Mouse (Mus musculus) intestine, embryonic 16.5 days (tissue): ENCODE measurements at regions not wholly inside any gene's neighbourhood (a gene's known extent, or its start where the extent isn't known, plus 50 kb on each side); places are given as distances from the start of the nearest gene placed in this dataset.

Source experiments
- ATAC-seq: fragments of 200-750 bp; cut with Nextera tagmentation; 2 replicates; pipeline ENCODE4 v1.8.0; 2017; ENCODE audit warnings: moderate TSS enrichment, moderate library complexity
- H3K27ac ChIP-seq: fragments of 300-500 bp; sonication (generic); 2 replicates; pipeline ENCODE4 v1.5.1; 2014; ENCODE audit warnings: mild to moderate bottlenecking, low read length
- H3K27me3 ChIP-seq: fragments of 300-500 bp; sonication (generic); replicated peaks from 2 replicates; pipeline ENCODE4 v1.6.1; 2014; ENCODE audit warnings: low read length, control low read depth, mixed read lengths; ENCODE audit not compliant: control insufficient read depth, insufficient read depth
- H3K36me3 ChIP-seq: fragments of 300-500 bp; sonication (generic); 2 replicates; pipeline ENCODE4 v1.6.1; 2014; ENCODE audit warnings: low read length, control low read depth; ENCODE audit not compliant: control insufficient read depth, insufficient read depth
- H3K4me1 ChIP-seq: fragments of 300-500 bp; sonication (generic); 2 replicates; pipeline ENCODE4 v1.6.1; 2014; ENCODE audit warnings: low read length, control low read depth, mixed read lengths; ENCODE audit not compliant: control insufficient read depth, insufficient read depth
- H3K4me2 ChIP-seq: fragments of 300-500 bp; sonication (generic); 2 replicates; pipeline ENCODE4 v1.6.1; 2014; ENCODE audit warnings: low read depth, low read length, control low read depth
- H3K4me3 ChIP-seq: fragments of 300-500 bp; sonication (generic); 2 replicates; pipeline ENCODE4 v1.5.1; 2014; ENCODE audit warnings: mild to moderate bottlenecking, low read length
- H3K9ac ChIP-seq: fragments of 300-500 bp; sonication (generic); 2 replicates; pipeline ENCODE4 v1.6.1; 2014; ENCODE audit warnings: low read depth, low read length
- H3K9me3 ChIP-seq: fragments of 300-500 bp; sonication (generic); 2 replicates; pipeline ENCODE4 v1.6.1; 2016; ENCODE audit warnings: low read length, control low read depth; ENCODE audit not compliant: control insufficient read depth
- WGBS: fragments of 180-500 bp; shearing (Covaris S2); extraction: QIAGEN DNeasy Blood & Tissue Kit; methylation state at CpG from one replicate; pipeline ENCODE4 v1.1.7; 2014; 5-methylcytosine and 5-hydroxymethylcytosine counted together

- Histone ChIP-seq H3K4me2 (no peak overlapping the region), H3K4me1 (no peaks in the 10 kb centered on the region), H3K27me3 (no peaks in the 10 kb centered on the region), H3K36me3 (no peaks in the 10 kb centered on the region), H3K27ac (no peak overlapping the region), H3K4me3 (no peak overlapping the region), H3K9me3 (no peaks in the 10 kb centered on the region), H3K9ac (no peak overlapping the region)
- ATAC-seq: no peak
- 71% methylated on average over 2 of the region's 2 CpGs for WGBS
Measured at GRCm38 (mm10) chr9:112793537-112793936, 557.8 kb upstream of the Arpp21 start.

DNA sequence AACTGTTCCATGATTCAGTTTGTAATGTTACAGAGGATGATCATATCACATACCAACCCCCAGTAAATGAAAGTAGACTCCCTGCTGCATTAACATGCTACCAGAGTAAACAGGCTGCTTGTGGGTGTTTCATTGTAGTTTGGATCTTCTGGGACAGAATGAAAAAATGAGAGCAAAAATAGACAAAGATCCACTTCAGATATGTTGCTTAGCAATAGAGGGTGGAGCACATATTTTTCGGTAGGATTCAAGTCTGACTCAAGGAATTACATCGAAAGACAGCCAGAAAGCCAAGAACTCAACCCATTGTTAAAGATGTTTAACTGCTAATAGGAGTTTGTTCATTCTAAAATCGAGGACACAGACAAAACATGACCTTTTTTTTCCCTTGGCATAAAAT lies 536.2 kb upstream of the Arpp21 start:
- Histone ChIP-seq H3K27me3 (no peaks in the 10 kb centered on the region), H3K4me3 (no peak overlapping the region), H3K9ac (no peak overlapping the region), H3K4me1 (no peaks in the 10 kb centered on the region), H3K9me3 (no peaks in the 10 kb centered on the region), H3K36me3 (no peaks in the 10 kb centered on the region), H3K4me2 (no peak overlapping the region), H3K27ac (no peak overlapping the region)
- WGBS: 82% methylated on average over 3 of the region's 3 CpGs
- no peak for ATAC-seq

DNA sequence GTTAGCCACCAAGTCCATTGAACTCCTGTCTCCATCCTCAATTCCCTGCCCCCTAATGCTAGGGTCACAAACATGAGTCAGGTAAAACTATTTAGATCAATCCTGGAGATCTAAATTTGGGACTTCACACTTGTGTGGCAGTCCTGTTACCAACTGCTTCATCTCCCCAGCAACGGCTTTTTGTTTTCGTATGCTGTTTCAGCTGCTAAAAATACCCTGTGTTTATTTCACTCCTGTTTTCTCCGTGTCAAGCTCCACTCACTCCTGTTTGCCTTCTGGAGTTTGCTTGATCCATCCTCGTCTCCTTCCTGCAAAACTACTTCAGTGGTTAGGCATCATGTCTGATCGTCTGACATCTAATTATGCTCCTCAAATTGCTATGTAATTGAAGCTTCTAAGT lies 508.9 kb upstream of the Arpp21 start:
- H3K36me3 ChIP-seq: no peaks in the 10 kb centered on the region
- no peak overlapping the region for H3K9ac ChIP-seq
- H3K27me3 ChIP-seq: no peaks in the 10 kb centered on the region
- no peak overlapping the region for H3K27ac ChIP-seq
- no peak overlapping the region for H3K4me2 ChIP-seq
- H3K9me3 ChIP-seq: no peaks in the 10 kb centered on the region
- no peak overlapping the region for H3K4me3 ChIP-seq
- ATAC-seq: no peak
- 58% methylated on average over 5 of the region's 5 CpGs for WGBS
- no peaks in the 10 kb centered on the region for H3K4me1 ChIP-seq

- no peak overlapping the region for H3K4me2 ChIP-seq
- ATAC-seq: no peak
Measured at GRCm38 (mm10) chr9:112743871-112744590, 508.3 kb upstream of the Arpp21 start.

DNA sequence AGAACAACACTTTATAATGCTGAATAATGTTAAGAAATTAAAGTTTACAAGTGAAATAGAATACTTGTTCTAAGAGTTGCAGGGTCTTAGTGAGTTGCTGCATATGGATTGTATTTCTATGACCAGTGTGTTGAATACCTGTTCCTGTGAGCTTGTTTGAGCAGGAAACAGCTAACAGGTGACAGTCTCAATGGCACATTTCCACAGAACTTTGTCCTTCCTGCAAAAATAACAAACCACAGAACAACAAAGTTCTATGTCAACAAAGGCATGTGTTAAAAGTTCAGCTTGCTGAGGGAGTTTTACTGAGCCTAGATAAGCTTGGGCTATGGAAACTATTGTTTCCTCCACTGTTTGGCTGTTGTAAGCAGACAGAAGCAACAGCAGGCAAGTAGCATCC lies 500.0 kb upstream of the Arpp21 start:
- Histone ChIP-seq H3K27me3 (no peaks in the 10 kb centered on the region), H3K9me3 (no peaks in the 10 kb centered on the region), H3K9ac (no peak overlapping the region), H3K36me3 (no peaks in the 10 kb centered on the region), H3K4me3 (no peak overlapping the region), H3K27ac (no peak overlapping the region), H3K4me2 (no peak overlapping the region), H3K4me1 (no peaks in the 10 kb centered on the region)
- no peak for ATAC-seq

More at GRCm38 (mm10) chr9:112743871-112744590, 508.3 kb upstream of the Arpp21 start:
- WGBS: 75% methylated on average over 1 of the region's 1 CpGs
- Histone ChIP-seq H3K27me3 (no peaks in the 10 kb centered on the region), H3K4me1 (no peaks in the 10 kb centered on the region), H3K27ac (no peak overlapping the region), H3K9ac (no peak overlapping the region), H3K9me3 (no peaks in the 10 kb centered on the region), H3K4me3 (no peak overlapping the region), H3K36me3 (no peaks in the 10 kb centered on the region)

- no peak overlapping the region for H3K9ac ChIP-seq
- H3K4me2 ChIP-seq: no peak overlapping the region
- H3K27me3 ChIP-seq: no peaks in the 10 kb centered on the region
- 40% methylated on average over 8 of the region's 8 CpGs for WGBS
- no peaks in the 10 kb centered on the region for H3K4me1 ChIP-seq
- H3K4me3 ChIP-seq: no peak overlapping the region
- no peaks in the 10 kb centered on the region for H3K36me3 ChIP-seq
- no peak for ATAC-seq
- no peak overlapping the region for H3K27ac ChIP-seq
- H3K9me3 ChIP-seq: no peaks in the 10 kb centered on the region
Measured at GRCm38 (mm10) chr9:112725523-112725922, 489.8 kb upstream of the Arpp21 start.

- H3K4me3 ChIP-seq: no peak overlapping the region
- H3K9me3 ChIP-seq: no peaks in the 10 kb centered on the region
- 45% methylated on average over 4 of the region's 4 CpGs for WGBS
- H3K4me1 ChIP-seq: no peaks in the 10 kb centered on the region
- H3K9ac ChIP-seq: no peak overlapping the region
- no peak overlapping the region for H3K27ac ChIP-seq
- H3K36me3 ChIP-seq: no peaks in the 10 kb centered on the region
- no peaks in the 10 kb centered on the region for H3K27me3 ChIP-seq
- ATAC-seq: no peak
- H3K4me2 ChIP-seq: no peak overlapping the region
Measured at GRCm38 (mm10) chr9:112725103-112725502, 489.4 kb upstream of the Arpp21 start.

DNA sequence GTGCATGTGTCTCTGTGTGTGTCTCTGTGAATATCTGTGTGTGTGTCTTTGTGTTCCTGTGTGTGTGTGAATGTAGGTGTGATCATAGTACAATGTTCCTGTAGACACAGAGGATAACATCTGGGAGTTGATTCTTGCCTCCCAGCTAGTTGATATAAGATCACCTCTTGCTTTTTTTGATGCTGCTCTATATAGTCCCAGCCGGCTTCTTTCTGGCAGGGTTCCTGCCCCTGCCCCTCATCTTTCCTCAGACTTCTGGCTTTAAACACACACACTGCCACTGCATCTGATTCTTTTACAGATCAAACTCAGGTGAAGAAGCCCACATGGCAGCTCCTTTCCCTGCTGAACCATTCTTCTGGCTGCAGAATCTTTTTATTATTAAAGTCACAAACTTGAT lies 487.6 kb upstream of the Arpp21 start:
- Histone ChIP-seq H3K9me3 (no peaks in the 10 kb centered on the region), H3K27ac (no peak overlapping the region), H3K9ac (no peak overlapping the region), H3K4me2 (no peak overlapping the region), H3K27me3 (no peaks in the 10 kb centered on the region), H3K4me3 (no peak overlapping the region), H3K36me3 (no peaks in the 10 kb centered on the region), H3K4me1 (no peaks in the 10 kb centered on the region)
- ATAC-seq: no peak
- 68% methylated on average over 1 of the region's 1 CpGs for WGBS

- H3K4me3 ChIP-seq: no peak overlapping the region
- no peak overlapping the region for H3K27ac ChIP-seq
- no peaks in the 10 kb centered on the region for H3K27me3 ChIP-seq
- no peaks in the 10 kb centered on the region for H3K36me3 ChIP-seq
- ATAC-seq: no peak
- 87% methylated on average over 4 of the region's 4 CpGs for WGBS
- no peak overlapping the region for H3K9ac ChIP-seq
- H3K4me2 ChIP-seq: no peak overlapping the region
- H3K9me3 ChIP-seq: no peaks in the 10 kb centered on the region
- H3K4me1 ChIP-seq: no peaks in the 10 kb centered on the region
Measured at GRCm38 (mm10) chr9:112722501-112722900, 486.8 kb upstream of the Arpp21 start.

- Histone ChIP-seq H3K36me3 (no peaks in the 10 kb centered on the region), H3K27me3 (no peaks in the 10 kb centered on the region), H3K9ac (no peak overlapping the region), H3K9me3 (no peaks in the 10 kb centered on the region), H3K4me1 (no peaks in the 10 kb centered on the region), H3K27ac (no peak overlapping the region), H3K4me3 (no peak overlapping the region), H3K4me2 (no peak overlapping the region)
- 69% methylated on average over 1 of the region's 1 CpGs for WGBS
- ATAC-seq: no peak
Measured at GRCm38 (mm10) chr9:112715197-112715762, 479.5 kb upstream of the Arpp21 start.
